Mouse (Mus musculus) embryonic stem cell, embryonic (primary cell): ENCODE data around the gene Cfap77.

ENCODE experiments used
- CTCF ChIA-PET, 4 experiments: fragments of 300-600 bp in 2 of 4; fragments of 350-600 bp in 2 of 4; sonication (Branson Sonifier 250); formaldehyde crosslinking; loops; one replicate each; lab custom pipeline; 2022; ENCODE audit warnings: inconsistent platforms in 2 of 4; lab: Charles Lee
- POLR2A ChIA-PET, 4 experiments: fragments of 300-600 bp in 2 of 4; fragments of 350-600 bp in 2 of 4; sonication (Branson Sonifier 250); formaldehyde crosslinking; loops; one replicate each; lab custom pipeline; 2022; ENCODE audit warnings: antibody characterized with exemption in 4 of 4, inconsistent platforms in 1 of 4; lab: Charles Lee

Gene Cfap77

GRCm38 (mm10) chr2:28988781-28989180 is 66.1 kb downstream of the Cfap77 start:
- CTCF ChIA-PET, result interaction anchor here (0.5 to 4.5 kb wide), 37 partner anchors 9 to 668 kb away, joined by 3 to 15 read pairs (median 4); no protein-coding TSS in a partner anchor
- POLR2A ChIA-PET, result interaction anchor here in 1 of 4 experiments (0.5 to 1.0 kb wide), 2 partner anchors 28 to 104 kb away, joined by 3 to 5 read pairs; no protein-coding TSS in a partner anchor

GRCm38 (mm10) chr2:28980080-28980910 is 74.6 kb downstream of the Cfap77 start:
- POLR2A ChIA-PET, result interaction anchor here (0.5 to 2.1 kb wide), 9 partner anchors 12 to 340 kb away, joined by 3 to 9 read pairs (median 4); partner anchors contain the start of gene Ttf1 (in 1 of the 4)
- CTCF ChIA-PET, result interaction anchor here (0.6 to 1.5 kb wide), 9 partner anchors 10 to 225 kb away, joined by 3 to 8 read pairs (median 4); no protein-coding TSS in a partner anchor

GRCm38 (mm10) chr2:28978461-28978860 is 76.4 kb downstream of the Cfap77 start:
- CTCF ChIA-PET, result interaction anchor here (0.5 to 2.9 kb wide), 14 partner anchors 10 to 225 kb away, joined by 3 to 35 read pairs (median 4); no protein-coding TSS in a partner anchor
- POLR2A ChIA-PET, result no interaction called here

- POLR2A ChIA-PET, result interaction anchor here (0.5 to 1.5 kb wide), 9 partner anchors 9 to 500 kb away, joined by 3 to 10 read pairs (median 3); no protein-coding TSS in a partner anchor
- CTCF ChIA-PET, result interaction anchor here (0.5 to 4.1 kb wide), 75 partner anchors 8 to 768 kb away, joined by 3 to 63 read pairs (median 4); partner anchors contain the start of gene Barhl1 (in 2 of the 4)
These were observed 78.2 kb downstream of the Cfap77 start for GRCm38 (mm10) chr2:28976635-28977034.

GRCm38 (mm10) chr2:28975604-28976003 is 79.3 kb downstream of the Cfap77 start:
- POLR2A ChIA-PET, result interaction anchor here in 3 of 4 experiments (0.6 to 5.9 kb wide), 9 partner anchors 10 to 52 kb away, joined by 3 to 61 read pairs (median 7); no protein-coding TSS in a partner anchor
- CTCF ChIA-PET, result interaction anchor here (0.6 to 4.1 kb wide), 24 partner anchors 7 to 225 kb away, joined by 3 to 63 read pairs (median 4); no protein-coding TSS in a partner anchor

- CTCF ChIA-PET, result interaction anchor here (0.5 to 4.1 kb wide), 31 partner anchors 8 to 1069 kb away, joined by 3 to 63 read pairs (median 4); no protein-coding TSS in a partner anchor
- POLR2A ChIA-PET, result interaction anchor here in 3 of 4 experiments (0.6 to 5.9 kb wide), 15 partner anchors 10 to 217 kb away, joined by 3 to 61 read pairs (median 7); no protein-coding TSS in a partner anchor
These were observed 80.3 kb downstream of the Cfap77 start for GRCm38 (mm10) chr2:28974520-28974919.

GRCm38 (mm10) chr2:28973832-28974450 is 80.9 kb downstream of the Cfap77 start:
- ChIA-PET POLR2A (interaction anchor here in 3 of 4 experiments (0.7 to 5.9 kb wide), 11 partner anchors 10 to 50 kb away, joined by 3 to 61 read pairs (median 7); no protein-coding TSS in a partner anchor), CTCF (interaction anchor here (0.5 to 4.1 kb wide), 26 partner anchors 7 to 483 kb away, joined by 3 to 63 read pairs (median 4); no protein-coding TSS in a partner anchor)

GRCm38 (mm10) chr2:28970424-28970823 is 84.4 kb downstream of the Cfap77 start:
- ChIA-PET CTCF (interaction anchor here in 2 of 4 experiments (0.8 to 1.2 kb wide), 2 partner anchors 35 to 40 kb away, joined by 3 read pairs; no protein-coding TSS in a partner anchor), POLR2A (interaction anchor here in 3 of 4 experiments (0.7 to 5.9 kb wide), 3 partner anchors 9 to 383 kb away, joined by 3 to 61 read pairs (median 3); no protein-coding TSS in a partner anchor)

- ChIA-PET CTCF (interaction anchor here in 3 of 4 experiments (0.8 to 1.8 kb wide), 7 partner anchors 8 to 84 kb away, joined by 3 to 6 read pairs (median 3); no protein-coding TSS in a partner anchor), POLR2A (interaction anchor here in 2 of 4 experiments (0.7 to 1.6 kb wide), 9 partner anchors 8 to 129 kb away, joined by 3 to 6 read pairs (median 3); no protein-coding TSS in a partner anchor)
These were observed 86.6 kb downstream of the Cfap77 start for GRCm38 (mm10) chr2:28968278-28968677.

GRCm38 (mm10) chr2:28966151-28966795 is 88.6 kb downstream of the Cfap77 start:
- CTCF ChIA-PET, result interaction anchor here in 3 of 4 experiments (0.7 to 2.8 kb wide), 7 partner anchors 8 to 42 kb away, joined by 3 to 12 read pairs (median 3); no protein-coding TSS in a partner anchor
- POLR2A ChIA-PET, result interaction anchor here in 1 of 4 experiments (0.9 to 1.0 kb wide), 2 partner anchors 10 to 16 kb away, joined by 3 read pairs; no protein-coding TSS in a partner anchor

GRCm38 (mm10) chr2:28963565-28963964 is 91.3 kb downstream of the Cfap77 start:
- CTCF ChIA-PET, result interaction anchor here in 2 of 4 experiments (1.2 to 1.7 kb wide), 4 partner anchors 13 to 89 kb away, joined by 3 to 6 read pairs (median 4); no protein-coding TSS in a partner anchor
- POLR2A ChIA-PET, result interaction anchor here in 2 of 4 experiments (1.2 to 2.2 kb wide), 4 partner anchors 9 to 32 kb away, joined by 3 to 8 read pairs (median 5); no protein-coding TSS in a partner anchor

- POLR2A ChIA-PET, result interaction anchor here in 3 of 4 experiments (0.6 to 4.5 kb wide), 29 partner anchors 9 to 730 kb away, joined by 3 to 61 read pairs (median 4); partner anchors contain the start of genes Barhl1 (in 1 of the 3), Ddx31 (in 1 of the 3) and Gtf3c4 (in 1 of the 3)
- CTCF ChIA-PET, result interaction anchor here in 3 of 4 experiments (0.5 to 2.2 kb wide), 11 partner anchors 13 to 329 kb away, joined by 3 to 10 read pairs (median 4); no protein-coding TSS in a partner anchor
These were observed 93.2 kb downstream of the Cfap77 start for GRCm38 (mm10) chr2:28961636-28962035.

GRCm38 (mm10) chr2:28961024-28961585 is 93.8 kb downstream of the Cfap77 start:
- ChIA-PET POLR2A (interaction anchor here in 3 of 4 experiments (0.5 to 4.5 kb wide), 31 partner anchors 10 to 730 kb away, joined by 3 to 61 read pairs (median 4); partner anchors contain the start of genes Barhl1 (in 1 of the 3), Ddx31 (in 1 of the 3), Gtf3c4 (in 1 of the 3) and Ttf1 (in 1 of the 3)), CTCF (interaction anchor here in 2 of 4 experiments (1.1 to 2.2 kb wide), 6 partner anchors 14 to 92 kb away, joined by 3 to 8 read pairs (median 5); no protein-coding TSS in a partner anchor)

GRCm38 (mm10) chr2:28956874-28957273 is 98.0 kb downstream of the Cfap77 start:
- CTCF ChIA-PET, result interaction anchor here in 1 of 4 experiments (0.6 kb wide), 1 partner anchor 335 kb away, joined by 3 read pairs; no protein-coding TSS in a partner anchor

GRCm38 (mm10) chr2:28954595-28954994 is 100.3 kb downstream of the Cfap77 start:
- CTCF ChIA-PET, result interaction anchor here in 3 of 4 experiments (0.5 to 1.8 kb wide), 4 partner anchors 17 to 578 kb away, joined by 3 to 5 read pairs (median 5); no protein-coding TSS in a partner anchor

More at GRCm38 (mm10) chr2:28956874-28957273, 98.0 kb downstream of the Cfap77 start:
- POLR2A ChIA-PET, result interaction anchor here in 1 of 4 experiments (1.0 to 1.1 kb wide), 2 partner anchors 12 to 207 kb away, joined by 4 to 5 read pairs; no protein-coding TSS in a partner anchor

More at GRCm38 (mm10) chr2:28954595-28954994, 100.3 kb downstream of the Cfap77 start:
- POLR2A ChIA-PET, result interaction anchor here in 3 of 4 experiments (0.6 to 1.8 kb wide), 4 partner anchors 9 to 30 kb away, joined by 3 to 5 read pairs (median 4); no protein-coding TSS in a partner anchor
